Mouse (Mus musculus) hindbrain, embryonic 11.5 days (tissue): Measurements from ENCODE around the gene 2410015M20Rik. TPM values are rescaled to one million over a fixed set of nuclear protein-coding genes. Genes with fewer than 3 reads are reported as not detected.

Experiments
- ATAC-seq: fragments of 200-750 bp; cut with Nextera tagmentation; 2 replicates; pipeline ENCODE4 v1.8.0; 2017; ENCODE audit warnings: mild to moderate bottlenecking, moderate TSS enrichment, moderate library complexity; ENCODE audit not compliant: low FRiP score
- DNase-seq: peaks from one replicate; pipeline ENCODE4 v3.0.0-alpha.2; 2015; ENCODE audit warnings: low spot score
- H3K27ac ChIP-seq: fragments of 300-500 bp; sonication (generic); 2 replicates; pipeline ENCODE4 v1.5.1; 2014; ENCODE audit warnings: mild to moderate bottlenecking, low read depth, low read length
- H3K27me3 ChIP-seq: fragments of 300-500 bp; sonication (generic); 2 replicates; pipeline ENCODE4 v1.6.1; 2014; ENCODE audit warnings: mild to moderate bottlenecking, low read length, moderate library complexity, mixed read lengths; ENCODE audit not compliant: control insufficient read depth, insufficient read depth
- H3K36me3 ChIP-seq: fragments of 300-500 bp; sonication (generic); 2 replicates; pipeline ENCODE4 v1.6.1; 2014; ENCODE audit warnings: mild to moderate bottlenecking, low read length, moderate library complexity, mixed read lengths; ENCODE audit not compliant: control insufficient read depth, insufficient read depth
- H3K4me1 ChIP-seq: fragments of 300-500 bp; sonication (generic); replicated peaks from 2 replicates; pipeline ENCODE4 v1.6.1; 2014; ENCODE audit warnings: low read length, mixed read lengths; ENCODE audit not compliant: control insufficient read depth, insufficient read depth
- H3K4me2 ChIP-seq: fragments of 300-500 bp; sonication (generic); replicated peaks from 2 replicates; pipeline ENCODE4 v1.6.1; 2014; ENCODE audit warnings: mild to moderate bottlenecking, low read depth, low read length
- H3K4me3 ChIP-seq: fragments of 300-500 bp; sonication (generic); 2 replicates; pipeline ENCODE4 v1.5.1; 2014; ENCODE audit warnings: low read depth, low read length
- H3K9ac ChIP-seq: fragments of 300-500 bp; sonication (generic); 2 replicates; pipeline ENCODE4 v1.6.1; 2014; ENCODE audit warnings: low read depth, low read length
- H3K9me3 ChIP-seq: fragments of 300-500 bp; sonication (generic); 2 replicates; pipeline ENCODE4 v1.6.1; 2016; ENCODE audit warnings: low read length; ENCODE audit not compliant: control insufficient read depth
- WGBS: fragments of 180-500 bp; shearing (Covaris S2); extraction: QIAGEN DNeasy Blood & Tissue Kit; methylation state at CpG from one replicate; pipeline ENCODE4 v1.1.7; 2014; 5-methylcytosine and 5-hydroxymethylcytosine counted together
- polyA plus RNA-seq: library from polyadenylated mRNA; unstranded; fragments of >200 nt; fragmentation: Nextera tagmentation; extraction: Ambion mirVana; gene quantifications from 2 replicates; pipeline ENCODE4 v1.2.1, GENCODE M21; 2014

The 2410015M20Rik gene
- polyA plus RNA-seq, 1 experiment from 2014 or later, result 192 TPM

DNA sequence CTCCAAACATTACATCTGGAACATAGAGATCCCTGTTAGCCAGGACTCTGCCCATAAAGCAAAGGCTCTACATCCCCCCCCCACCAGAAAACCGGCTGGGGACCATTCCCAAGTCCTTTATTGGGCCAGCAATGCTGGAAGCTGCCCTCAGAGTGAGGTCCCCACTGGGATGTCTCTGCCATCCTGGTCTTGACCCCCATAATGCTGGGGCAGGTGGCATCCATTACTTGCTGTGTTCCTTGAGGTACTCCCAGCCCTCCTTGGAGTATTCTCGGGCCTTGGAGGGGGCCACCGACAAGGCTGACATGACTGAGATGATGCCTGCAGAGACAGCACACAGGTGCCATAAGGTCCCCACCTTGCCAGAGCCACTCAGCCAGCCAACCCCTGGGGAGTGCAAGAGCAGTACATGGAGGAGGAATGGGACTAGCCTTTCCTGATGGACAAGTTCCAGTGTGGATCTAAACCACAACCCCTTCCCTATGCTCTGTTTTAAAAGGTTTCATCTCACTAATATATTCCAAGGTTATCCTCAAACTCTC lies 2.0 kb downstream of the 2410015M20Rik start:
- Histone ChIP-seq H3K9ac (no peak overlapping the region), H3K27ac (no peak overlapping the region), H3K4me1 (peaks cover 2% of the 10 kb centered on the region; the same call in 1 of the 2 replicates), H3K9me3 (no peaks in the 10 kb centered on the region), H3K4me2 (no peak overlapping the region), H3K4me3 (no peak overlapping the region), H3K27me3 (no peaks in the 10 kb centered on the region), H3K36me3 (peaks cover 8% of the 10 kb centered on the region)
- 67% methylated on average over 3 of the region's 3 CpGs for WGBS
- ATAC-seq (no peak), DNase-seq (no peak)

- H3K36me3 ChIP-seq, result peaks cover 19% of the 10 kb centered on the region
- H3K27ac ChIP-seq, result no peak overlapping the region
- no peak for ATAC-seq
- no peak for DNase-seq
- no peak overlapping the region for H3K4me3 ChIP-seq
- peaks cover 2% of the 10 kb centered on the region; the same call in 1 of the 2 replicates for H3K4me1 ChIP-seq
- no peak overlapping the region for H3K9ac ChIP-seq
- 89% methylated on average over 9 of the region's 9 CpGs for WGBS
- no peaks in the 10 kb centered on the region for H3K9me3 ChIP-seq
- H3K4me2 ChIP-seq, result no peak overlapping the region
- H3K27me3 ChIP-seq, result no peaks in the 10 kb centered on the region
Measured at GRCm38 (mm10) chr17:56605431-56605830, 4.1 kb downstream of the 2410015M20Rik start.

- ATAC-seq, result no peak
- H3K36me3 ChIP-seq, result peaks cover 30% of the 10 kb centered on the region
- no peak for DNase-seq
- WGBS, result 91% methylated on average over 3 of the region's 3 CpGs
- no peak overlapping the region for H3K4me2 ChIP-seq
- no peaks in the 10 kb centered on the region for H3K9me3 ChIP-seq
- no peak overlapping the region for H3K9ac ChIP-seq
- no peak overlapping the region for H3K27ac ChIP-seq
- no peaks in the 10 kb centered on the region for H3K27me3 ChIP-seq
- H3K4me3 ChIP-seq, result no peak overlapping the region
- H3K4me1 ChIP-seq, result peaks cover 2% of the 10 kb centered on the region; the same call in 1 of the 2 replicates
Measured at GRCm38 (mm10) chr17:56604422-56604821, 5.1 kb downstream of the 2410015M20Rik start.

DNA sequence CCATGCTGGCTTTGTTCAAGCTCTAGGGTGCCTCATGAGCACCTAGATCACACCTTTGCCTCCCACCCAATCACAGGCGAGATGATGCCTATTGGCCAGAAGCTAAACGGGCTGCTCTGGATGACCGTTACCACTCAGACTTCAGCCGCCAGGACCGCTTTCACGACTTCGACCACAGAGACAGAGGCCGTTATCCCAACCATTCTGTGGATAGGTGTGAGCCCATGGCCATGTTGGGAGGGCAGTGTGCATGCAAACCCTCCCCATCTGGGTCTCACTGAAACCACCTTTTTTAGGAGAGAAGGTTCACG lies 5.5 kb downstream of the 2410015M20Rik start:
- no peak overlapping the region for H3K9ac ChIP-seq
- H3K9me3 ChIP-seq, result no peaks in the 10 kb centered on the region
- H3K36me3 ChIP-seq, result peaks cover 31% of the 10 kb centered on the region
- WGBS, result 96% methylated on average over 9 of the region's 9 CpGs
- peaks cover 2% of the 10 kb centered on the region; the same call in 1 of the 2 replicates for H3K4me1 ChIP-seq
- no peaks in the 10 kb centered on the region for H3K27me3 ChIP-seq
- no peak overlapping the region for H3K27ac ChIP-seq
- H3K4me2 ChIP-seq, result no peak overlapping the region
- no peak for ATAC-seq
- DNase-seq, result no peak
- no peak overlapping the region for H3K4me3 ChIP-seq

DNA sequence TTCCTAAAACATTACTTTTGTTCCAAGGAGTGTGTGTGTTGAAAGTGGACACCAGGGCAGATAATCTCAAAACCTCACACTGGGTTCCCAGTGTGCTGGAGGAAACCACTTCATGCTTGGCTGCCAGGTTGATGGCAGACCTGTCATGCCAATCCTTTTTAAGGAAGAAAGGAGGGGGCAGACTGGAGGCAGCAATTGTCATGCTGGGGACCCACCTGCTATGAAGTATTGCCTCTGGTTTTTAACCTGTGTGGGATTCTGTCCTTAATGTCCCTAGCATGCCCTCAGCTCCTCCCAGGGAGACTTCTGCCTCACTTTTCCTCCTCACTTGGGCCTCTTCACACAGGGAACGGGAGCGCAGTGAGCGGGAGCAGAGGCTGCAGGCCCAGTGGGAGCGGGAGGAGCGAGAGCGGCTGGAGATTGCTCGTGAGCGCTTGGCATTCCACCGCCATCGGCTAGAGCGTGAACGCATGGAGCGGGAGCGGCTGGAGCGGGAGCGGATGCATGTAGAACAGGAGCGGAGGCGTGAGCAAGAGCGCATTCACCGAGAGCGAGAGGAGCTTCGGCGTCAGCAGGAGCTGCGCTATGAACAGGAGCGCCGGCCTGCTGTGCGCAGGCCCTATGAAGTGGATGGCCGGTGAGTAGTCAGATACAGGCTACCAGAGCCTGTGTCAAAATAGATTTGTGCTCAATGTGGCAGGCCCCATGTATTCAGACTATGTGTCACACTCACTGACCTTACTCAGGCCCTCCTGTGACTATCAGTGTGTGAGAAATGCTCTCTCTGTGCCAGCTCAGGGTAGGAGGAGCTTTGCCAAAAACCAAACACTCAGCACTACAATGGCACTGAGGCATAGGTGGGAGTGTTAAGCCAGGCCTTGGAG lies 6.1 kb downstream of the 2410015M20Rik start:
- 95% methylated on average over 28 of the region's 28 CpGs for WGBS

GRCm38 (mm10) chr17:56593527-56594271 lies 15.9 kb downstream of the 2410015M20Rik start:
- DNase-seq, result no peak
- Histone ChIP-seq H3K27ac (no peak overlapping the region), H3K9ac (no peak overlapping the region), H3K9me3 (no peaks in the 10 kb centered on the region), H3K27me3 (no peaks in the 10 kb centered on the region), H3K36me3 (peaks cover 44% of the 10 kb centered on the region), H3K4me2 (no peak overlapping the region), H3K4me1 (no peaks in the 10 kb centered on the region; the same call in 1 of the 2 replicates), H3K4me3 (no peak overlapping the region)
- WGBS, result 94% methylated on average over 8 of the region's 8 CpGs
- no peak for ATAC-seq

More for the DNA sequence above, 6.1 kb downstream of the 2410015M20Rik start:
- H3K4me1 ChIP-seq, result no peaks in the 10 kb centered on the region; the same call in 1 of the 2 replicates
- DNase-seq (no peak), ATAC-seq (no peak)
- H3K27ac ChIP-seq, result no peak overlapping the region
- H3K9ac ChIP-seq, result no peak overlapping the region
- no peaks in the 10 kb centered on the region for H3K9me3 ChIP-seq
- H3K36me3 ChIP-seq, result peaks cover 31% of the 10 kb centered on the region
- H3K27me3 ChIP-seq, result no peaks in the 10 kb centered on the region
- H3K4me2 ChIP-seq, result no peak overlapping the region
- no peak overlapping the region for H3K4me3 ChIP-seq

DNA sequence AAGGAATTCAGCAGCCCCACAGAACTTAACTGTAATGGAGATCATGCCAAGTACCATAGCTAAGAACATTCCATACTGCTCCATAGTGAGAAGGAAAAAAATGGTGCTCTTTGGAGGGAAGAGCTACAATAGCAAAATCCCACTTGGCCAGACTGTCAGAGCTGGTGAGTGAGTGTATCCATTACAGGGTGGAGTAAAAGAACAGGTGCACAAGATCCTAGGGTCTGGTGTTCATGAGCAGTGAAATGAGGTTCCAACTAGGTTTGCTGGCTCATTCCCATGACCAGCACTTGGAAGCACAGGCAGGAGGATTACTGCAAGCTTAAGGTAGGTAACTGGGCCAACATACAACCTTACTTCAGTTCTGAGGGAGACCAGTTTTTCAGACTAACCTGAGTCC lies 17.0 kb downstream of the 2410015M20Rik start:
- no peak overlapping the region for H3K4me2 ChIP-seq
- DNase-seq (no peak), ATAC-seq (no peak)
- no peak overlapping the region for H3K27ac ChIP-seq
- no peak overlapping the region for H3K4me3 ChIP-seq
- no peaks in the 10 kb centered on the region; the same call in 1 of the 2 replicates for H3K4me1 ChIP-seq
- no peak overlapping the region for H3K9ac ChIP-seq
- no peaks in the 10 kb centered on the region for H3K27me3 ChIP-seq
- H3K36me3 ChIP-seq, result peaks cover 48% of the 10 kb centered on the region
- no peaks in the 10 kb centered on the region for H3K9me3 ChIP-seq

GRCm38 (mm10) chr17:56588921-56589320 lies 20.6 kb downstream of the 2410015M20Rik start:
- WGBS, result 93% methylated on average over 4 of the region's 4 CpGs
- no peak for ATAC-seq
- Histone ChIP-seq H3K4me1 (peaks cover 10% of the 10 kb centered on the region), H3K9me3 (no peaks in the 10 kb centered on the region), H3K36me3 (peaks cover 34% of the 10 kb centered on the region), H3K27me3 (no peaks in the 10 kb centered on the region), H3K9ac (no peak overlapping the region), H3K4me3 (no peak overlapping the region), H3K27ac (no peak overlapping the region), H3K4me2 (no peak overlapping the region)
- DNase-seq, result no peak
